Mouse (Mus musculus) frontal cortex, postnatal 14 days (tissue): ENCODE results near the gene Naa60.
"Not testable (repeated sequence)": the region's sequence is repeated elsewhere in the genome, so short reads cannot be mapped to it uniquely, and the experiment has no call there.

Experiments used
- DNase-seq, 2 experiments: peaks; one replicate each; pipeline ENCODE4 v3.0.0; 2022; ENCODE audit warnings: low spot score in 2 of 2

Naa60 gene

DNA sequence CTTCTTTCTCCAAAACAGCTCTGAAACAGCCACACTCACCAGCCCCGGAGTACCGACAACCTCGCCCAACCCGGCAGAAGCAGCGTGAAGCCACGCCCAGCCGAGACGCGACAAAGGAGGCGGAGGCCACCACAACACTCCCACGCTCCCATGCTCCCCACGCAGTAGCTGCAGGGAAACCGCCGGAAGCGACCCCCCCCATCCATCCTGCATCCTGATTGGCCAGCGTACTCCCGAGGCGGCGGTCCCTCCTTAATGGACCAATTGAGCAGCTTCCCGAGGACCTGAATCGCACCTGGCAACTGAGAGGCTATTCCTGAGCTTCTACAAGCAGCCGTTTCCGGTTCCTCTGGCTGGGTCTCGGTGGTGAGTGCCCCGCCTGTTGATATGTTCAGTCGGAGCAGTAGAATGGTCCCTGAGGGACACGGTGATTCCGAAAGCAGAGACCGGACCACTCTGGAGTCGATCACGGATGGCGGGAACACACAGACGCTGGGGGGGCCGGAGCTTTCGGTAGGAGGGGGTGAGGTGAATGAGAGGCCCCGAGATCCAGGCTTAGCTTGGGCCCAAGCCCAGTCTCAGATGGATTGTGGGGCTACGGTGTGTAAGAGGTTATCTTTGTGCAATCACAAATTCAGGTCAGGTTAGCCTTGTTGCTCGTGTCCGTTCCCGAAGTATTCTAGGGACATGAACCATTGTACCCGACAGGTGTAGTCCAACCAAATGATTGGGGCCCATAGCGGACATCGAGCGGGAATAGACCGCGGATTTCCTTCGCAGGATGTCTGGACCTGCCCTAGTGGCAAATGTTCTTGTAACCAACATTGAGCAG, at the start of gene Naa60:
TSS of gene Naa60 (plus strand) at position 160 of the 832 bp plus-strand sequence.
- DNase-seq, result peak; percentile 83 to 87

DNA sequence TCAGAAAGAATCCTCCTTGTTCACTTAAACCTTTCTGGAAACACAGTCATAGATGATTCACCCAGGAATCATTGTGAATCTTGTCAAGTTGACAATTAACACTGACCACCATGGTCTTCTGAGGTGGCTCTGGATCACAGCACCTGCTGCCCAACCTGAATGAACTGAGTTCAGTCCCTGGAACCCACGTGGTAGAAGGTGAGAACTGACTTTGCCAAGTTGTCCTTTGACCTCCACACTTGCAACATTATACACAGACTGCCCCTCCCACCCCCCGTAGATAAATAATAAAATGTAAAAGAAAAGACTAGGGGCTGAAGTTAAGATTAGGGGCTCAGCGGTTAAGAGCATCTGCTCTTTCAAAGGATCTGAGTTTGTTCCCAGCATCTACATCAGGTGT, 44.2 kb upstream of the Naa60 start:
- no peak for DNase-seq

DNA sequence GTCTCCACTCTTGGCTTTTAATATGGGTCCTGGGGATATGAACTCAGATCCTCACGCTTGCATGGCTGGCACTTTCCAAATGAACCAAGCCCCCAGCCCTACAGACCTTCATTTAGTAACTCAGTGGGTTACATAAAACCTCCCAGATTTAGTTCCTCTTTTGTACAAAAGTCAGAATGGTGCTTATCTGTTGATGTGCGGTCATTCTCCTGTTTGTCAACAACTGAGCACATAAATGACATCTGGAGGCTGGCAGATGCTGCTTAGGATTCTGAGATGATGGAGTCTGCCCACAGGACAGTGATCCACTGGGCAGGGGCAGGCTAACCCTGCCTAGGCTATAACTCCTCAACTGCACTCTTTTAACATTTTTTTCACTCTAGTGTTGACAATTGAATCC, 42.4 kb upstream of the Naa60 start:
- no peak for DNase-seq

DNA sequence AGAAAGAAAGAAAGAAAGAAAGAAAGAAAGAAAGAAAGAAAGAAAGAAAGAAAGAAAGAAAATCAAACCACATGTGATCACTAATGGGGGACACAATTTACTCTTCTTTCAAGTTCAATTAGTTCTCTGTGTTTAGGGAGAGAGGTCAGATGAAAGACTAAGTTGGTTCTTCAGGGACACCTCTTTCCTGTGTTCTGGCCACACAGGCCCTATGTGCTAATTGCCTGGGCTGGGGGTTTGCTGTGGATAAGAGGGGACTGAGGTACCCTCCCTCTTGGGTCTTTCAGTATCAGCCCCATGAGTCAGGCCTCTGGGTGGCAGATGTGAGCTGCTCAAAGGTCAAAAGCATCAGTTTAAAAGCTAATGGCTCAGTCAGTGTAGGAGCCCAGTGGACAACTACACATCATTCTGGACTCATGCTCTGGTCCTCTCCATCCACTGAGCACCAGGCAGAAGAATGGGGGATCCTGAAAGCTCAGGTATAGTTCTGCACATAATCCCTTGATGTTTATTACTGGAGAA, 41.5 kb upstream of the Naa60 start, which contains the start of gene Olfr15:
TSS of gene Olfr15 (plus strand) at position 291 of the 522 bp plus-strand sequence.
- no peak for DNase-seq

DNA sequence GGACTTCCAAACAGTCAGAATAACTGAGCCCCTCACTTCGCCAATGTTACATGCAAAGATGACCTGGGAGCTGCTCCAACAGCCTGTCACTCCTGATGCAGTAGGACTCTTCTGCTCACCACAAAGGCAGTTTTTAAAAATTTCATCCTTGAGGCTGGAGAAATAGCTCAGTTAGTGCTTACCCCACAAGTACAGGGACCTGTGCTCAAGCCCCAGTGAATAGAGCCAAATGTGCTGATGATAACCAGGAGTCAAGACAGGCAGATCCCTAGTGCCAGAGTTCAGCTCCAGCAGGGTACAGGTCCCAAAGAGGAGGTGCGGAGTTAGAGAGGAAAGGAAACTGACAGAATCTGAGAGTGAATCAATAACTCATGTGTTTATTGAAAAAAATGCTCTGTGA, 36.7 kb upstream of the Naa60 start:
- DNase-seq, result no peak

DNA sequence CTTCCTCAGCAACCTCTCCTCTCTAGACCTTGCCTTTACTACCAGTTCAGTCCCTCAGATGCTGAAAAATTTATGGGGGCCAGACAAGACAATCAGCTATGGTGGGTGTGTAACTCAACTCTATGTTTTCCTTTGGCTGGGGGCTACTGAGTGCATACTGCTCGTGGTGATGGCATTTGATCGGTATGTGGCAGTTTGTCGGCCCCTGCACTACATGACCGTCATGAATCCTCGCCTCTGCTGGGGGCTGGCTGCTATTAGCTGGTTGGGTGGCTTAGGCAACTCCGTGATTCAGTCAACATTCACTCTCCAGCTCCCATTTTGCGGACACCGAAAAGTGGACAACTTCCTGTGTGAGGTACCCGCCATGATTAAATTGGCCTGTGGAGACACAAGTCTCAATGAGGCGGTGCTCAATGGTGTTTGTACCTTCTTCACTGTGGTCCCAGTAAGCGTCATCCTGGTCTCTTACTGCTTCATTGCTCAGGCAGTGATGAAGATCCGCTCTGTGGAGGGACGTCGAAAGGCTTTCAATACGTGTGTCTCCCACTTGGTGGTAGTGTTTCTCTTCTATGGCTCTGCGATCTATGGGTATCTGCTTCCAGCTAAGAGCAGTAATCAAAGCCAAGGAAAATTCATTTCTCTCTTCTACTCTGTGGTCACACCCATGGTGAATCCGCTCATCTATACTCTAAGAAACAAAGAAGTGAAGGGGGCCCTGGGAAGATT, 32.9 kb upstream of the Naa60 start:
- DNase-seq, result no peak

DNA sequence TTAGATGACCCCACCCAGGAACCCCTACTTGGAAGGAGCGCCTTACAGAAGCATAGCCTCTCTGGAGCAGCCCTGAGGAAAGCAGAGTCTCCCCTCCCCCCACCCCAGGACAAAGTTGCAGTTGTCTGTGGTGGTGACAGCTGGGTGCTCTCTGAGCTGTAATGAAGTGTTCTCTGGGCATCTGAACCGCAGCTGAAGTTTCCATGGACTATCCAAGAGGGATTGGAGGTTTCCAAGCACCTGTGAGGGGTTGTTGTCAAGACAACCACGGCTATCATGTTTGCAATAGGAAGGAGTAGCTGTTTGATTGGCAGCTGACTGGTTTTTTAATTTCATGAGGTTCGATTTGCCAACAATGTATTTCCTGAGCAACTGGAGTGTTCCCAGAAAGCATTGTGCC, 29.2 kb upstream of the Naa60 start:
- no peak for DNase-seq

DNA sequence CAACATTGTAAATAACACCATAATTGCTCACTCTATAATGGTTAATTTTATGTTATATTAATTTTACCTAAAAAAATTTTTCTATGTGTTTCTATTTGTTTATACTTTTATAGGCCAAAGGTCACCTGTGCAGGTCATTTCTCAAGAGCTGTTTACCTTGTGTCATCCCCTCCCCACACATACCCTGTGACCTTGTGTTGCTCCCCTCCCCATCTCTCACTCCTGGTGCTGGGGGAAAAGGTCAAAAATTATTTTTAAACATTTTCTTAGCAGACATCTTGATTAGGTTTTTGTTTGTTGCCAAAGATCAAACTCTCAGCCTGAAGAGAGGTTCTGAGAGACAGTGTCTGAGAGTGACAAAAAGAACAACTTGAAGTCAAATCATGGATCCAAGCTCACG, 28.4 kb upstream of the Naa60 start:
- no peak for DNase-seq

DNA sequence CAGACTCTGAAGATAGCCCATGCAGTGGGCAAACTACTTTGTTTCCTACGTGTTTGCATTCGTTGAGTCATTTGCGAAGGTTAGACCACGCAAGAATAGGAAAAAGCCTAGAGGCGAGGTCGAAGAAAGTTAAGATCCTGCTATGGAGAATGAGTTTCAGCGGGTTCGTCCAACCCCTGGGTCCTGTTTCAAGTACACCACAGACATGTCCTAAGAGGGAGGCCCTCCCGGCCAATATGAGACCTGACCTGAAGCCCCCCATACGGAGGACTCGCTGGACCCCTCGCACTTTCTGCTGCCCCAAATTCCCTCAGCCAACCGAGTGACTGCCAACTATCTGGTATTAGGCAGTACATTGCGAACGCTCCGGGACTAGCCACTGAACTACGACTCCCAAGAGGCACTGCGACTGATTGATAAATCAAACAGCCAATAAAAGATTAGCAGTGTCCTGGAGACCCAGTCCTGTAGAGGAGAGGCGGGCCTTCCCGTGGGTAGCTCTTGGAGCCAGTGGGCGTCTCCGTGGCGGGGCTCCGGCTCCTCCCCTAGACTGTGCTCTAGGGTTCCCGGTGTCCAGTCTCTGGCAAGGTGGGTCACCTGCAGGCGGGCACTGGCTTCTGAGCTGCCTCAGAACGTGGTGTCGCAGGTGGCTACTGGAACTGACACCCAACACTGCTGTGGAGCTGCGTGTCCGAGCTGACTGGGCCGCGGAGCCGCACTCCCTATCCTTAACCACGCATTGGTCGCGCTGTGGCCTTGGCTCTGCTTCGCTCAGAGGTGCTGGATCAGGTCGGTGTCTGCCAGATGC, 25.3 kb upstream of the Naa60 start, which contains the start of gene Zfp174:
TSS of gene Zfp174 (plus strand) at position 558 of the 808 bp plus-strand sequence.
- DNase-seq, result peak; percentile 87 to 90

DNA sequence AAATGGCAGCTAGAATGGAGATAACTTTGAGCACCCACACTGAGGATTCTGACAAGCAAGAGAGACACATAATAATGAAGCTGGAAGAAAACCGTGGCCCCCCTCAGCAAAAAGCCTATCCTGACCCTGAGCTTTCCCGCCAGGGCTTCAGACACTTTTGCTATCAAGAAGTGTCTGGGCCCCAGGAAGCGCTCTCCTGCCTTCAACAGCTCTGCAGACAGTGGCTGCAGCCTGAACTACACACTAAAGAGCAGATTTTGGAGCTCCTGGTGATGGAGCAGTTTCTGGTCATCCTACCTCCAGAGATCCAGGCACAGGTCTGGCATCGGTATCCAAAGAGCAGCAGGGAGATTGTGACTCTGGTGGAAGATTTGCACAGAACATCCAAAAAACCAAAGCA, 24.3 kb upstream of the Naa60 start:
- DNase-seq, result no peak

DNA sequence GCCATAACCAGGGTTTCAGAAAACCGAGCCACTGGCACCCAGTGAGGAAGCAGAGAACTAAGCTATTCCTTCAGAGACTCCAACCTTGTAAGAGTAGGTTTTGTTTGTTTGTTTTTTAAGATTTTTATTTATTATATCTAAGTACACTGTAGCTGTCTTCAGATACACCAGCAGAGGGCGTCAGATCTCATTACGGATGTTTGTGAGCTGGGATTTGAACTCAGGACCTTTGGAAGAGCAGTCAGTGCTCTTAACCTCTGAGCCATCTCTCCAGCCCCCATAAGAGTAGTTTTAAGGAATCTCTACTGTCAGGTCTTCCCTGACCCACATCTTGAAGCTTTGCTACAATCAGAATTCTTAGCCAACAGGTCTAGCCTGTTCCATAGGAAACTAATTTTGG, 23.8 kb upstream of the Naa60 start:
- no peak for DNase-seq

DNA sequence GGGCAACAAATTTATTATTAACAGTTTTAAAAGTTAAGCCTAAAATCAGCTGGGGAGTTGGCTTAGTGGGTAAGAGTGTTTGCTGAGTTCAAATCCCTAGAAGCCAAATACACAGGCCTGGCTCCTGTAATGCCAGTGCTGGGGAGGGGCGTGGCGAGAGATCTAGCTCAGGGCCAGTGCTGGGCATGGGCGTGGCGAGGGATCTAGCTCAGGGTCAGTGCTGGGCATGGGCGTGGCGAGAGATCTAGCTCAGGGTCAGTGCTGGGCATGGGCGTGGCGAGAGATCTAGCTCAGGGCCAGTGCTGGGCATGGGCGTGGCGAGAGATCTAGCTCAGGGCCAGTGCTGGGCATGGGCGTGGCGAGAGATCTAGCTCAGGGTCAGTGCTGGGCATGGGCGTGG, 20.9 kb upstream of the Naa60 start:
- DNase-seq, result not testable (repeated sequence)

DNA sequence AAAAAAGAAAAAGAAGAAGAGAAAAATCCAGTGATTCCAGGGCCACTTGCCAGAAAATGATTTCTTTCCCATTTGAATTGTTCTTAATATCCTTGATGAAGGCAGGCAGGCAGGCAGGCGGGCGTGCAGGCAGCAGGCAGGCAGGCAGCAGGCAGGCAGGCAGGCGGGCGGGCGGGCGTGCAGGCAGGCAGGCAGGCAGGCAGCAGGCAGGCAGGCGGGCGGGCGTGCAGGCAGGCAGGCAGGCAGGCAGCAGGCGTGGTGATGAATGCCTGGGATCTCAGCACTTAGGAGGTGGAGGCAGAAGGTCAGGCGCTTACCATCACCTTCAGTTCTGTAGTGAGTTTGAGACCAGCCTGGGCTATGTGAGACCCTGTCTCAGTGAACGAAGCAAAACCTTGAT, 19.6 kb upstream of the Naa60 start:
- no peak for DNase-seq

DNA sequence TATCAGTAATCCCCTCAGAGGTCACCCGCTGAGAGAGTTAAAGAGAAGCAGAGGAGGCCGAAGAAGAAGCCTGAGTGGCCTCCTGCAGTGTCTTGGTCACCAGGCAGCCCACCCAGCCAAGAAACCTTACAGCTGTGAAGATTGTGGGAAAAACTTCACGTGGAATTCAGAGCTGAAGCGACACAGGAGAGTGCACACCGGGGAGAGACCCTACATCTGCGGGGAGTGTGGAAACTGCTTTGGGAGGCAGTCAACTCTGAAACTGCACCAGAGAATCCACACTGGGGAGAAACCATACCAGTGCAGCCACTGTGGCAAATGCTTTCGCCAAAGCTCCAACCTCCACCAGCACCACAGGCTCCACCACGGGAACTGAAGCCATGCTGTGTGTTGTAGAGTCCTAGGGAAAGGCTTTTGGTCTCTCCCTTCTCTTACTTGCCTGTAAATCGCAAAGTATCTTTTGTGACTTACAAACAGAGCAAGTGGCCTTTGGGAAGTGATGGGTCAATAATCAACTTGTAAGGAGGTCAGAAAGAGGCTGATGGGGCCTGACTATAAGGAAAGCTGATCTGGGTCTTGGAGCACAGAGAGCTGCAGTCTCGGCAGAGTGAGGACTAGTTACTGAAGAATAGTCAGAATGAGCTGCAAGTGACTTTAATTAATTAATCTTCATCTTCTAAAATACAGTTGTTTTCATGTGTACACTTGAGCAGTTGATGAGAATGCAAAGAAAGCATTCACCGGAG, 17.6 kb upstream of the Naa60 start:
- DNase-seq, result no peak

DNA sequence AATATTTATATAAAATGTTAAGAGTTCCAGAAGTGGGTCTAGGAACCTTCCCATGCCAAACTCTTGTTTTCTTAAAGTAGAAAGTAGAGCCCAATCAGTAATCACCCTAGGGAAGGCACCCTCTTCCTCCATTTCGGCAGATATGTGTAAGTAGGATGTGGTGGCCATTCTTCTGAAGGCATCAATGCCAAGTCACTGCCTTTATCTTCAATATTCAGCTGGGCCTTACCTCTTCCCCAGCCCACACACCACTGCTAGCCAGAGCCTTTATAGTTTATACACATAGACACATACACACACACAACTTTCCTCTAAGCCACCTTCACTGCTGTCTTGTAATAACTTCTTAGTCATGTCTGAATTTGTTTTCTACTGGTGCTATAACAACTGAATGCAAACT, 16.4 kb upstream of the Naa60 start:
- DNase-seq, result no peak

DNA sequence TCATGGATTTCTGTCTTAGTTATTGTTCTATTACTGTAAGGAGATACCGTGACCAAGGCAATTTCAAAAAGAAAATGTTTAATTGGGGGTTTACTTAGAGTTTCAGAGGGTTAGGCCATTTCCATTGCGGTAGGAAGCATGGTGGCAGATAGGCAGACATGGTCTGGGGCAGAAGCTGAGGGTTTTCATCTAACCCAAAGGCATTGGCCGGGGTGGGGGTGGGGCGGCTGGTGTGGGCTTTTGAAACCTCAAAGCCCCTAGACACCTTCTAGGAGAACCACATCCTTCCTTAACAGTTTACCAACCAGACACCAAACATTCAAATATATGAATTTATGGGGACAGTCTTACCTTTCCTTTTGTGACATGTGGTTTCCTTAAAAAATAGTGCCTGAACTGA, 12.9 kb upstream of the Naa60 start:
- DNase-seq, result no peak

DNA sequence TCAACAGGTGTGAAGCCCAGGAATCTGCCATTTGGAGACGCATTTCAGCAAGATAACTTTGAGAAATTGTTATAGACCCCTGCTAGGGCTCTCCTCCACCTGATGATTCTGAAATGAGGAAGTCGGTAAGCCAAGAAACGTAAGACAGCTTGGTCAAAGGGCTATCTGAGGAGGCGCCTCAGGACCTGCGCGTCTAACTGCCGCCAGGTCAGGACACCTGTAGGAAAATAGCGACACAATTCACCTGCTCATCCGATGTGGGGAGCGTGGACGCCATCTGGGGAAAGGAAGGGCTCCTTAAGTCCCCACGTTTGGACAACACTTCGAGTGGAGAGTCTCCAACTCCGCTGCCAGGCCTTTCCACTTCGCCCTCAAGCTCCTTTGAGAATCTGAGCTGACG, 360 bp upstream of the Naa60 start:
- no peak for DNase-seq

DNA sequence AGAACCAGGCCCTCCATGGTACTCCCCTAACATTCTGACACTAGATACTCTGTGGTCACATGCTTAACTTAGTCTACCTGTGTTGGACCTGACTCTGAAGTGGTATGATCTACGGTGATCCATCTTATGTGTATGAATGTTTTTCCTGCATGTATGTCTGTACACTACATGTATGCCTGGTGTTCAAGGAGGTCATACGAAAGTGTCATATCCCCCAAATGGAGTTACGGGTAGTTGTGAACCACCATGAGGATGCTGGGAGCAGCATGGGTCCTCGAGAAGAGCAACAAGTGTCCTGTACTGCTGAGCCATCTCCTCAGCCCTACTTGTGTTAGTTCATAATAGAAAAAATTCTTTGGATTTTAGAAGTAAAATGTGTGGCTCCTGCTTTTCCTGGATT, 4.2 kb downstream of the Naa60 start:
- DNase-seq, result no peak

DNA sequence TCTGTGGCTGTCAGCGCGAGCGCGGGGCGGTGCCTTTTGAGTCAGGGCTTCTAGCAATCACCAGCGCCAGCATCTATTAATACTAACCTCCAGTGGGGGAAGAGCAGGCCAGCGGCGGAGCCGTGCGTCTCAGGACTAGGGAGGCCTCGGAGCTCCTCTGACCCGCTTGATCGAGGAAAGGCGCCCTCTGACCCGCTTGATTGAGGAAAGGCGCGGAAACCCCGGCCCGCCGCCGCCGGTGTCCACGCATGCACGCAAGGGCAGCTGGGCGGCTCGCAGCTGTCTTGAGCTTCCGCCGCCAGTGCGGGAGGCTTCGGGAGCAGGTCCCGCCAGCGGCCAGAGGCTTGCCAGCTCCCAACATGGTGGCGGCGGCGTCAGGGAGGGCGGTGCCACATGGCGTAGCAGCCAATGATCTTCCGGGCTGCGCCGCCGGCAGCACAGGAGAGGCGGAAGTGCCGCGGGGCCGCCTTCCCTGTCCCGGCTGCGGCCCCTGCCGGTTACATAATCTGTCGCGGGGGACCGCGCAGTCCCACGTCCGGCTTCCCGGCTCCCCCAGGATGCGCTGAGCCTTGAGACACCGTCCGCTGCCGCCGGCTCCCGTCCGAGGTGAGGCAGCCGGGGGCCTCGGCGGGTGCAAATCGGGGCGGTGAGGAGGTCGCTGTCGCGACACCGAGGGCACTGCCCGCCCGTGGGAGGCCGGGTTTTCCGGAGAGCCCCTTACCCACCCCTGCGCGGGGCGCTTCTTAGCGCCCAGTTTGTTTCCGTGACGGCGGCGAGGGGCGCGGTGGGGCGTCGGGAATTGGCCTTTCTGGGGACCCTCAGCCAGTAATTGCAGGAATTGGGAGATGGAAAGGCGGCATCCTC, 12.3 kb downstream of the Naa60 start, which contains the start of the genes Zfp597 and Gm20695:
TSS of gene Zfp597 (minus strand) at position 361 of the 864 bp plus-strand sequence.
TSS of gene Gm20695 (plus strand) at position 448 of the 864 bp plus-strand sequence.
- peak; percentile 84 to 90 for DNase-seq

DNA sequence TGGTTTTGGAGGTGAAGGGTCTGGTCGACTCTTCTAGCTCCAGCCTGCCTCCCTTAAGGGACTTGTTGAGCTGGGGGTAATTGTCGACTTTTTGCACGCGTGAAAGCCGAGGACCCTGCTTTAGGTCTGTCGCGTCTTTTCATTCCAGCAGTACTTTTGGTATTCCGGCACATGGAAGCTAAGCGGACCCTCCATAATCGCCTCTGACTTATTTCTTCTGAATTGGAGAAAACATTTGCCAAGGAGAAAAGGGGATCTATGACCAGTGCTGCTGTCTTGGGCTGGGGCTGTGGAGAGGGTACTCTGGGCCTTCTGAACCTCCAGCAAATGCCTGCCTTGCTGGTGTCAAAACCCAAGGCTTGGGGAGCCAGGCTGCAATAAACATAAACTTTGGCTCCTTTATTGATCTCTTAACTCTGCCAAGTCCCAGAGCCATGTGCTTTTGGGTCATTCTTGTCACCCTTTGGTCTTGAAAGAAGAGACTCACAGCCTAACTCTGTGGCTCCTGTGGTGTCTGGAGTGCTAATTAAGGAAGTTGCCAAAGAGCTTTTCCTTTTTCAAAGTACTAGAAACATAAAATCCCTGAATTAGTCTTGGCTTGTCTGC, 13.0 kb downstream of the Naa60 start:
- DNase-seq, result no peak
